Mouse (Mus musculus) Patski (cell line): ENCODE data around the gene Etnk2. TPM values are rescaled to one million over a fixed set of nuclear protein-coding genes. Genes with fewer than 3 reads are reported as not detected.

Source experiments
- ATAC-seq: fragments of 100-300 bp; one replicate; pipeline ENCODE4 v1.8.0; 2021
- CTCF ChIA-PET: fragments of 350-600 bp; sonication (Branson Sonifier 250); formaldehyde crosslinking; loops from one replicate; lab custom pipeline; 2022; ENCODE audit warnings: inconsistent platforms; lab: Charles Lee
- POLR2A ChIA-PET: fragments of 350-600 bp; sonication (Branson Sonifier 250); formaldehyde crosslinking; loops from one replicate; lab custom pipeline; 2022; ENCODE audit warnings: antibody characterized with exemption, inconsistent platforms; lab: Charles Lee
- DNase-seq: peaks from one replicate; pipeline ENCODE4 v3.0.0-alpha.2; 2011; ENCODE audit warnings: low read depth, low spot score
- H3K27me3 ChIP-seq: fragments of 371-371 bp; one replicate; pipeline ENCODE4 v1.5.1; 2021
- CTCF ChIP-seq: fragments of 100-300 bp; IDR thresholded peaks from one replicate; pipeline ENCODE4 v1.5.1; 2021
- in situ Hi-C: fragments of 300-500 bp; cut with MboI; formaldehyde crosslinking; loops from 3 replicates; pipeline ENCODE4 v1.11.1; 2018; ENCODE audit warnings: low pct_unique_long_range_greater_than_20kb, mixed read lengths
- polyA plus RNA-seq: library from polyadenylated mRNA; unstranded; gene quantifications from one replicate; pipeline ENCODE4 v1.2.3, GENCODE M21; 2021

Etnk2 gene
- polyA plus RNA-seq, 1 experiment from 2014 or later = 0.51 TPM

DNA sequence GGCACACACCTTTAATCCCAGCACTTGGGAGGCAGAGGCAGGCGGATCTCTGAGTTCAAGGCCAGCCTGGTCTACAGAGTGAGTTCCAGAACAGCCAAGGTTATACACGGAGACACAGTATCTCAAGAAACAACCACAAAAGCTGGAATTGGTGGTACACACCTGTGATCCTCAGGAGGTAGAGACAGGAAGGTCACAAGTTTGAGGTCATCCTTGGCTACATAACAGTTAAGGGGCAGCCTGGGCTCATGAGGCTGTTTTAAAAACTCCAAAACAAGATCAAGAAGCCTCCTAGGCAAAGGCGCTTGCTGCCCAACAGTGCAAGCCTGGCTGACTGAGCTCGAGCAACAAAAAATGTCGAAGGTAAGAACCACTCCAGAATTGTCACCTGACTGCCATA is 33.3 kb downstream of the Etnk2 start:
- ChIA-PET CTCF (no interaction called here), POLR2A (no interaction called here)
- no peaks in the 10 kb centered on the region for H3K27me3 ChIP-seq
- DNase-seq (no peak), ATAC-seq (no peak)
- in situ Hi-C loops = loop anchor here (25.0 kb wide), 1 partner anchor 516 kb away; the partner anchor contains the start of genes Optc and Prelp
- no peak for TF ChIP-seq CTCF

DNA sequence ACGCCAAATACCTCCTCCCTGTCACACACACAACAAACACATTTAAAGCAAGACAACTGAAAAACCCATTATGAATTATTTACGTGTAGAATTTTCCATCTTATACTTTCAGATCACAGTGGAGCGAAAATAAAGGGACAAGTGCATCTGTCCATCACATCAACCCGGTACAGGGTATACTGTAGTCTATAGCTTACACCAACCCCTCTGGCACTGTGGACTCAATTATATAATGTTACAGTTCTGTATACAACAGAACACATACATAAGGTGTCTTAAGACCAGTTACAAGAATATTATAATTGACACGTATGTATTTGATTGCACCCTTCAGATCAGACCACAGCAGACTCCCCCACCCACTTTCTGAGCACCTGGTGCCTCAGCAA is 33.7 kb downstream of the Etnk2 start:
- TF ChIP-seq CTCF = no peak
- no peak for DNase-seq
- H3K27me3 ChIP-seq = no peaks in the 10 kb centered on the region
- ChIA-PET POLR2A (no interaction called here), CTCF (no interaction called here)
- ATAC-seq = no peak
- in situ Hi-C loops = loop anchor here (25.0 kb wide), 1 partner anchor 515 kb away; the partner anchor contains the start of genes Optc and Prelp

DNA sequence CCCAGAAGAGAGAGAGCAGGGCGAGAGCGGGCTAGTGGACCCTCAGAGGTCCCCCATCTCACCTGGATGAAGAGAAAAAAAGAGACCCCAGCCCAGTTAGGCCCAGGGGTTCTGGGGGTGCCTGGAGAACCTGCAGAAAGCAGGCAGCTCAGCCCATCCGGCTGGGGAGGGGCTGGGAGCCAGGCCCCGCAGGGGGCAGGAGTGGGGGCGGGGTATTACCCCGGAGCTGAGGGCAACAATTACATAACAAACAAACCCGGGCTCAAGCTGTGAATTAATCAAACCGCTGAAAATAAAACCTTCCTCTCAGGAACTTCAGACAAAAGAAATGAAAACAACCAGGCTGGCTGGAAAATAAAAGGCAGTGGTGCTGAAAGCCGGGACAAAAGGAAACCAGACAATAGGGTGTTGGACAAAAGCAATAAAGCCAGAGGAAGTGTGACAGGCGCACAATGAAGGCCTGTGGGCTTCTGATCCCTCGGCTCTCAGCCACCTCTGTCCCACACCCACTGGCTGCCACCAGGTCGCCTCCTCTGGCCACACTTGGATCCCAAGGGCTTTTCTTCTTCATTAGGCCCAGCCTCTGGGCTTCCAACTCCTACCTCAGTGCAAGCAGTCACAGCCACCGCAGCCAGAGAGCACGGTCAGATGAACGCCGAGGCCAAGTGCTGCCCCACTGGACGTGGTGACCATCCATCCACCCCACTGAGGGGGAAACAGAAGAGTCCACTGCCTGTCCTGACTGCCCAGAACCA is 34.3 kb downstream of the Etnk2 start:
- in situ Hi-C loops = loop anchor here (25.0 kb wide), 1 partner anchor 515 kb away; the partner anchor contains the start of genes Optc and Prelp
- H3K27me3 ChIP-seq = no peaks in the 10 kb centered on the region
- CTCF ChIA-PET = no interaction called here
- ATAC-seq (no peak), DNase-seq (peak; percentile 30)
- TF ChIP-seq CTCF = no peak
- POLR2A ChIA-PET = no interaction called here

DNA sequence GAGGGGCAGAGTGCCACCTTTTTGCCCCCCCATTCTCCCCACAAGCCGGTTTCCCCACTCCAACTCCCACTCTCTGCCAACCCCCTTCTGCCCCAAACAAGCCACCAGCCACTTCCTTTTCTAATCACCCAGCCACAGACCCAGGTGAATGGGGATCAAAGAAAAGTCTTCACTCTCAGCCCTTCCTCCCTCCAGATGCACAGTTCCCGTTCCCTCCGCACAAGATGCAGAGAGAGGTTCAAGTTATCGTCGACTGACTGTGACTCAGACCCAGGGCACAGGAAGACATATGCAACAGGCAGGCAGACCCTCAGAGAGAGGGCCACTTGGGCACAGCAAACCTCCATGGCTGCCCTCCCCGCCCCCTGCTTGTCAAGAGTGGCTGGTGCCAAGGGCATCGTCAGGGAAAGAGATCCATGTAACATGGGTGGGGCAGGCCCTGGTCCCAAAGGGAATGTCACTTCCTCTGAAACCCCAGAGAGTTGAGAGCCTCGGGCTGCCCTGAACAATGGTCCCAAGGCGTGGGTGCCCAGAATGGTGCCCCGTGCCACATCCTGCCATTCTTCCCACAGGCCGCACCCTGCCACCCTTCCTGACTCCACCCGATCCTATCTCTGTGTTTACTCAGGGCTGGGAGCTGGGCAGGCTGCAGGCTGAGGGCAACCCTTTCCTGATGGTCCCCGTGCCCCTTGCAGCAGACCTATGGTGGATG is 36.8 kb downstream of the Etnk2 start:
- no peak for DNase-seq
- ChIA-PET POLR2A (no interaction called here), CTCF (no interaction called here)
- in situ Hi-C loops = no loop called here
- TF ChIP-seq CTCF = no peak
- ATAC-seq = no peak
- H3K27me3 ChIP-seq = no peaks in the 10 kb centered on the region

DNA sequence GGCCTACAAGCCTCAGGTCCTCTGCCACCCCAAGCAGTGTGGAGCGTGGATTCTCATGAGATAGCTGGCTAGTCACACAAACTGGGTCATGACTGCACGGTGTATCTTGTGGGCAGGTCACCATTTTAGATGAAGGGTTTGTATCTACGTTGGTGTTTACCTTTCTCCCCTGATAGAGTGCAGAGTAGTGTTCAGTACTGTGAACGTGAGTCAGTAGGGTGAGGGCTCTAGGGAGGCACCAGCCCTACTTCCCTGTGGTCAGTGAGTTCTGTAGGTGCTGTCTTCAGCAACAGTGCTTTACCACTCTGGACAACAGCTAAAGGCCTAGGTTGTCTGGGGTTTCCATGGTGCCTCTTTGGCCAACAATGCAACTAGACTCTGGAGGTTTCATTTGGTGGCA is 40.6 kb downstream of the Etnk2 start:
- no peaks in the 10 kb centered on the region for H3K27me3 ChIP-seq
- POLR2A ChIA-PET = no interaction called here
- in situ Hi-C loops = no loop called here
- DNase-seq (no peak), ATAC-seq (no peak)
- no peak for TF ChIP-seq CTCF
- CTCF ChIA-PET = interaction anchor here (1.4 kb wide), 1 partner anchor 24 kb away, joined by 3 read pairs; no protein-coding TSS in a partner anchor

DNA sequence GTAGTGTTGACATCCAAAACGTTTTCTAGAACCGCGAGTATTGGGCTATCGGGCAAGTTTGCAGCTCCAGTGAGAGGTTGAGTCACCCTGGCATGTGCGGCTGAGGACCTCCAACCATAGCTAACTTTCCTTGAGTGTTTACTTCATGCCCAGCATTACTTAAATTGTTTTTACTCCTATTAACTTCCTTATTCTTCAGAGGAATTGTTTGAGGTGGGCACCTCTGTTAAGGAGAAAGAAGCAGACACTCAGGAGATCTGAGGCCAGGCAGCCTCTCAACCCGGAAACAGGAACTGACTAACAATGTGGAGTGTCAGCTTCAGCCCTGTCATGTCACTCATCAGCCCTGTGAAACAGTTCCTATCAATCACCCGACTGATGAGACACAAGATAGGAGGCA is 43.2 kb downstream of the Etnk2 start:
- CTCF ChIA-PET = no interaction called here
- POLR2A ChIA-PET = no interaction called here
- no peak for ATAC-seq

DNA sequence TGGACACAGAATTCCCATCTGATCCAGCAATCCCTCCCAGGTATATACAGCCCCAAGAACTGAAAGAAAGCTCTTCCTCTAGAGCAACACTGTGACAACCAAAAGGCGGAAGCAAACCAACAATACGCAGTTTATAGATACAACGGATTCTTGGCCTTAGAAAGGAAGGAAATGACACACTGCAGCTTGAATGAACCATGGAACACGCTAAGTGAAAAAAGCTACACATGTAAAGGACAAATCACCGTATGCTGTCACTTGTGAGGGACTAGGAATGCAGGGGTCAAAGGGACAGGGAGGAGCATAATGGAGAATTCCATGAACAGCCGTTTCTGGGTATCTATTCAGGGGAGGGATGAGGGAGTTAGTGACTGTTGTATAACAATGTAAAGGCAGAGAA is 44.1 kb downstream of the Etnk2 start:
- no peaks in the 10 kb centered on the region for H3K27me3 ChIP-seq
- TF ChIP-seq CTCF = no peak
- ATAC-seq (no peak), DNase-seq (no peak)
- CTCF ChIA-PET = no interaction called here
- in situ Hi-C loops = no loop called here
- POLR2A ChIA-PET = no interaction called here

More for the DNA sequence above, 43.2 kb downstream of the Etnk2 start:
- no peak for TF ChIP-seq CTCF
- in situ Hi-C loops = no loop called here
- DNase-seq = no peak
- H3K27me3 ChIP-seq = no peaks in the 10 kb centered on the region

DNA sequence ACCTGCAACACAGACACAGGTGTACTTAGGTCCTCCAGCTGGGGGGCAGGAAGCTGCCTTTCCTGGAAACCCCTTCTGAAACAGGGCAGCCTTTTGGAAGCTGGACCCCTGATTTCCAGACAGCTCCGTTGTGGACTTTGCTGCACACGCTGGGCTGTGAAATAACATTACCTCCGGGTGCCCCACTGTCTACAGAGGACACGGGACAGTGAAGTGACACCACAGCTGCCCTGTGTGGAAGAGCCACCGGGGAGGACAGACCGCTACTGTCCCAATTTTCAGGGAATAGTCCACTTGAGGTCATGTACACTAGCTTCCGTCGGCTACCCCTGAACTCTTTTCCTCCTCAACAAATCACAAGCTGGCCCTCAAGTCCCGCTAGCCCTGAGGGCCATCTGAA is 44.9 kb downstream of the Etnk2 start:
- in situ Hi-C loops = no loop called here
- CTCF ChIA-PET = interaction anchor here (1.4 kb wide), 1 partner anchor 23 kb away, joined by 4 read pairs; no protein-coding TSS in a partner anchor
- DNase-seq = no peak

DNA sequence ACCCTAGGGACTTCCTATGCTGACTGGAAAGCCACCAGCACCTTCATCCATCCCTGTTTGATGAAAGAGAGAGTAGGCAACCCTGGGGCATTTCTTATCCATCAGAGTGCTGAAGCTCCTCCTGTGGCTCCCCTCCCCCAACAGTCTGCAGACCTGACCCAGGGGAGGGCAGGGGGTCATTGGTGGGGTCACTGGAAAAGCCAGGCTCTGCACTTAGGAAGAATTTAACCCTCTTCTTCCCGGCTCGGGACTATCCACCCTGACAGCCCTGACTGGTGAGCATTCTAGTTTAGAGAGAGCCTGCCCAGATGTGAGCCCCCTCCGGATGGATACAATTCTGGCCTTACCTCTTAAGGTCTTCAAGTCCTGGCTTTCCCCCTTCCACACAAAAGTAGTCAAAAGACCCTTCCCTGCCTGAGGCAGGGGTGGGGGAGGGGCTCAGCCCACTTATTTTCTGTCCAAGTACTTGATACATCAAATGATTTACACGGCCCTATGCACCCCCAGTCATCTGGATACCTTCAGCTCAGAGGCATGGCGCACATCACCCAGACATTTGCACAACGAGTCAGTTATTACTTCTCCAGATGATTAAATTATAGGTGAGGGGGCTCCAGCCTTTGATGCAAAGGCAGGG is 45.6 kb downstream of the Etnk2 start:
- DNase-seq (no peak), ATAC-seq (no peak)
- in situ Hi-C loops = no loop called here
- no peaks in the 10 kb centered on the region for H3K27me3 ChIP-seq
- ChIA-PET POLR2A (no interaction called here), CTCF (interaction anchor here (1.4 kb wide), 1 partner anchor 24 kb away, joined by 4 read pairs; no protein-coding TSS in a partner anchor)
- no peak for TF ChIP-seq CTCF

More for the DNA sequence above, 44.9 kb downstream of the Etnk2 start:
- ATAC-seq = no peak
- TF ChIP-seq CTCF = no peak
- POLR2A ChIA-PET = no interaction called here
- H3K27me3 ChIP-seq = no peaks in the 10 kb centered on the region

DNA sequence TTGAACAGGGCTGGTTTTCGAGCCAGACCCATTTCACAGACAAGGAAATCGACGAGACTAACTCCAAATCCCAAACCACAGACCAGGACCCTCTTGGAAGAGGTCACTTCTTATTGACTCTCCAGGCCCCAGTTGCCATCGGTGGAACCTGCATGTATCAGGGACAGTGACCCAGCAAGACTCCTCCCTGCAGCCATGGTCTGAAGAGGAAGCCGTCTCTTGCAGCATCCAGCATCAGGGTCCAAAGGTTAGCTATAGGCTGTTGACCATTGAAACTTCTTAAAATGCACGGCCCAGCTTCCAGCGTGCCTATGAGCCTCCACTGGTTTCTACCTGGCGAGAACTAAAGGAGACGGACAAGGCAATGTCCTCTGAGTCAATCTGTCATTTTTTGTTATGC is 46.4 kb downstream of the Etnk2 start:
- CTCF ChIA-PET = interaction anchor here (1.2 kb wide), 1 partner anchor 25 kb away, joined by 4 read pairs; no protein-coding TSS in a partner anchor
- no peak for TF ChIP-seq CTCF
- ATAC-seq (no peak), DNase-seq (no peak)
- in situ Hi-C loops = no loop called here
- POLR2A ChIA-PET = no interaction called here
- no peaks in the 10 kb centered on the region for H3K27me3 ChIP-seq
